Mouse (Mus musculus): Measurements from ENCODE around the gene Polr2h.

The Polr2h gene

DNA sequence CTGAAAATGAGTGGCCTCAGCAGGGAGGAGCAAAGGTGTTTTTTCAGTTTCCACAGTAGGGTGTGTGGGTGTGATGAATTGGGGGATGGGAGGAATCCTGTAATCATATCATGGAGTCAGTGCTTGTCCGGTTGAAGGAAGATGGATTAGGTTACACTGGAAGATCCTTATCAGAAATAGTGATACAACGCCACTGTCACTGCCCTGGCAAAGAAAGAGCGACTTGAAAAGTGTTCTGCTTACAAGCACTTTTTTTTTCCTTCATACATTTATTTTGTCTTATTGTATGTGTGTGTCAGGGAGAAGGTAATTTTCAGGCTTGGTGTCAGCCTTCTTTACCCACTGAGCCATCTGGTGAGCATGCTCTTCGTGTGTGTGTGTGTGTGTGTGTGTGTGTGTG is 5.3 kb downstream of the Polr2h start:
- no peak for DNase-seq (ENCODE audit: low spot score)

DNA sequence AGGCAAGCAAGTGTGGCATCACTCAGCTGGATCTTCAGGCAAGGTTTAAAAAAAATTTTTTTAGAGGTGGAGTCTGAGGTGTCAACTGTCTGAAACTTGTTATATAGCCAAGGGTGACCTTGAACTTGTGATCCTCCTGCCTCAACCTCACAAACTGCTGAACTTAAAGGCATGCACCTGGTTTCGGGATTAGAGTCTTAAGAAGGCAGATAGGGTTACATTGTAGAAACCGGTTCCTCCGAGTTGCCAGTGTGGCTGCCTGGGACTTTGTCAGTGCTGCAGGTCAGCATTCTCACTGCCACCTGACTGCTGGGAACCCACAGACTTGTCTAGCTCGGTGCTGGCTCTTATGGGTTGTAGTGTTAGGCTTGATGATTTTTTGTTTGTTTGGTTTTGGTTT is 5.8 kb downstream of the Polr2h start:
- no peak for DNase-seq (ENCODE audit: low spot score)

DNA sequence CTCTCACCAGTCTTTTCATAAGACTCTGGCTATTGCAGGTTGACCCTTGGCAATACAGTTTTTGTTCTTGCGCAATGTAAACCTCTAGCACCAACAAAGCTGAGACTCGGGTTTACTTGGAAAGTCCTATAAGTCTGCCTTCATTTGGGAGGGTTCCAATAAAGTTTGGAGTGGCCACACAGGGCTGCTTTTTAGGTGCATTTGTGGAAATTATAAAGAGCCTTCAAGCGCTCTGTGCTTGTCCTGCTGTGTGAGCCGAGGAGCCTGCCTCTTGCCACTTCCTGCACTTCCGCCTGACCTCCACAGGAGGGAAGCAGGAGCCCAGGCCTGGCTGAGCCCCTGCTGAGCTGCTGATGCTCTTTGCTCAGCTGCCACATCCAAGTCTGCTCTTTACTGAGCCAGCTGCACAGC is 6.9 kb downstream of the Polr2h start:
- peak; percentile 69 for DNase-seq (ENCODE audit: low spot score)

DNA sequence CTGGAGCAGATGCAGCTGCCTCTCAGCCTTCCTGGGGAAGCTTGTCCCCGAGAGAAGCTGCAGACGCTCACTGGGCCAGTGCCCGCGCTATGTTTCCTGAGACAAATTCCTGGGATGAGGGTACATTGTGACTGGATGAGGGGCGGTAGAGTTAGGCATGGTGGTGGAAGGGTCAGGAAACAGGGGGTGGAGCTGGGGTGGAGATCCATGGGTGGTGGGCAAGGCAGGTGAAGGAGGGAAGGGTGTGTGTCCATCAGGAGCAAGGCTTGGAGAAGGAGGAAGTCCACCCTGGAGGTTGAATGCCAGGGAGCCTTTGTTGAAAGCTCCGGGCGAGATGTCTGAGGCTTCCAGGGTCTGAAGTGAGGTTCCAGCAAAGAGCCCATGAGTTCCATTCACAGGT is 7.9 kb downstream of the Polr2h start:
- DNase-seq (ENCODE audit: low spot score), result no peak

GRCm38 (mm10) chr16:20725750-20726149 is 8.3 kb downstream of the Polr2h start:
- no peak for DNase-seq (ENCODE audit: low spot score)

GRCm38 (mm10) chr16:20726384-20726783 is 8.9 kb downstream of the Polr2h start:
- no peak for DNase-seq (ENCODE audit: low spot score)

- DNase-seq (ENCODE audit: low spot score), result no peak
These were observed 12.8 kb downstream of the Polr2h start for GRCm38 (mm10) chr16:20730293-20730711.

GRCm38 (mm10) chr16:20731688-20732087 is 14.2 kb downstream of the Polr2h start:
- no peak for DNase-seq (ENCODE audit: low spot score)

- peak; percentile 45 for DNase-seq (ENCODE audit: low spot score)
These were observed 14.9 kb downstream of the Polr2h start for GRCm38 (mm10) chr16:20732251-20732924.

- peak; percentile 64 for DNase-seq (ENCODE audit: low spot score)
These were observed 15.7 kb downstream of the Polr2h start, which contains the start of gene Chrd for GRCm38 (mm10) chr16:20732925-20733730. TSS of gene Chrd (plus strand) at chr16:20733127.

GRCm38 (mm10) chr16:20733731-20734730 is 16.6 kb downstream of the Polr2h start, which contains the start of gene Thpo:
TSS of gene Thpo (minus strand) at chr16:20734511.
- peak; percentile 68 for DNase-seq (ENCODE audit: low spot score)

DNA sequence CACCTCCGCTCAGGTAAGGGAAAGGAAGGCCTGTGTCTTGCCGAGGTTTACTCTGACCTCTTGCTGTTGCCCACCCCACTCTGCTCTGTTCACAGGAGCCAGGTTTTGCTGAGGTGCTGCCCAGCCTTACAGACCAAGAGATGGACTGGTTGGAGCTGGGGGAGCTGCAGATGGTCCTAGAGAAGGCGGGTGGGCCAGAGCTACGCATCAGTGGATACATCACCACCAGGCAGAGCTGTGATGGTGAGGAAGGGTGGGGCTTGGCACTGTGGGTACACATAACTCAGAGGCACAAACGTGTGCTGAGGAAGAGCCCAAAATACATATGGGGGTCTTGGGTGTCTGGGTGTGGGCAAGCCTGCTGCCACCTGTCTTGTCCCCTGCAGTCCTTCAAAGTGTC is 18.2 kb downstream of the Polr2h start:
- no peak for DNase-seq (ENCODE audit: low spot score)

GRCm38 (mm10) chr16:20736168-20736567 is 18.7 kb downstream of the Polr2h start:
- no peak for DNase-seq (ENCODE audit: low spot score)

DNA sequence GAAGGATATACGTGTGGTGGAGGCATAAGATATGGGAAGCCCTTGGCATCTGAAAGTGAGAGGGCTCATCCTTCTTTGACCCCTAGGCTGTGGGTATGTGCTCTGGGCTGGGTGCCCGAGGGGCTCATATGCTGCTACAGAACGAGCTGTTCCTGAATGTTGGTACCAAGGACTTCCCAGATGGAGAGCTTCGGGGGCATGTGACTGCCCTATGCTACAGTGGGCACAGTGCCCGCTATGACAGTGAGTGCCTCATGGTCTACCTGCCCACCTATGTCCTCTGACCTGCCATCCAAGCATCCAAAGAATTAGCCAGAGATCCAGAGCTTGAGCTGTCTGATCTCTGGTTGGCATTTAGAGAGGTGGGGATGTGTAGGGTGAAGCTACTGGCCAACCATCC is 19.4 kb downstream of the Polr2h start:
- no peak for DNase-seq (ENCODE audit: low spot score)

DNA sequence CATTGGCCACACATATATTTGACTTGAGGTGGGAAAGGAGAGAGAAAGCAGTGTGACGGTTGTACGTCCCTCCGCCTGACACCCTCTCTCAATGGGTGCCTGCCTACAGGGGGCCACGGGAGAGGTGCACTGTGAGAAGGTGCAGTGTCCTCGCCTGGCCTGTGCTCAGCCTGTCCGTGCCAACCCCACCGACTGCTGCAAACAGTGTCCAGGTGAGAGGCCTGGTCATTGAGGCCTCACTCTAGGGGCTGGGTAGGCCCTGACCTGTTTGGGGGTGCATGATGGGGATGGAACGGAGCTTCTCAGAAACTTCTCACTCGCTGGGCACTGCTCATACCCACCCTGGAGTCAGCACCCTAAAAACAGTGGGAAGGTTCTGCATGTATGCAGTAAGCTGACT is 22.4 kb downstream of the Polr2h start:
- no peak for DNase-seq (ENCODE audit: low spot score)

- no peak for DNase-seq (ENCODE audit: low spot score)
These were observed 29.2 kb downstream of the Polr2h start for GRCm38 (mm10) chr16:20746641-20747040.

DNA sequence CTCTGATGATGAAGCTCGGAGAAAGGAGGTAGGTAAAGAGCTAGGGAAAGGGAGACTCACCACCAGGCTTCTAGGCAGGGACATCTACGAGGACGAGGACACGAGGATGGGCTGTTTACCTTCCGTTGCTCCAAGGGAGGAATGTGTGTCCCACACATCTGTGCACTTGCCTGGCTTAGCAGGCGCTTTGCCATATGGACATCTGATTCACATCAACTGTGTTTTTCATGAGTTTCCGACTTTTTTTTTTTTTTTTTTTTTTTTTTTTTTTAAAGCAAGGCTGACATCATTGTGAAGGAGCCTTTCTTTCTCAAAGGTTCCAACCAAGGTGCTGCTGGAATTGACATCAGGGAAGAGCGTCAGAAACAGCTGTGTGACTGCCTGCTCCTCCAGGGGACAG is 33.1 kb downstream of the Polr2h start:
- DNase-seq (ENCODE audit: low spot score), result no peak

- DNase-seq (ENCODE audit: low spot score), result no peak
These were observed 38.6 kb downstream of the Polr2h start for GRCm38 (mm10) chr16:20756052-20756451.

DNA sequence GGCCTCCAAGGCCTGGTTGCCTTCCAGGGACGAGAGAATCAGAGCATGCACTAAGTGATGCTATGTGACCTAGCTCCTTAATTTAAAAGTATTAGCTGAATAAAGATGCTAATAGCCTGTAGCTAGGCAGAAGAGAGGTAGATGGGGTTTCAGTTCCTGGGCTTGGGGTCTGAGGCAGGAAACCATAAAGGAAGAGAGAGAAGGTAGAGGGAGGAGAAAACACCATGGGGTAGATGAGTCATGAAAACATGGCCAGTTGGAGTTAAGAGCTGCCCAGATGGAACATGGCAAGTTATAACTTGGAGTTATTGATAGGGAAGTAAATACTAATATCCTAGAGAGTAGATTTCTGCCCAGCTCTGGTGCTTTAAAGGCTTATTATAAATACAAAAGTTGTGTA is 39.9 kb downstream of the Polr2h start:
- no peak for DNase-seq (ENCODE audit: low spot score)

DNA sequence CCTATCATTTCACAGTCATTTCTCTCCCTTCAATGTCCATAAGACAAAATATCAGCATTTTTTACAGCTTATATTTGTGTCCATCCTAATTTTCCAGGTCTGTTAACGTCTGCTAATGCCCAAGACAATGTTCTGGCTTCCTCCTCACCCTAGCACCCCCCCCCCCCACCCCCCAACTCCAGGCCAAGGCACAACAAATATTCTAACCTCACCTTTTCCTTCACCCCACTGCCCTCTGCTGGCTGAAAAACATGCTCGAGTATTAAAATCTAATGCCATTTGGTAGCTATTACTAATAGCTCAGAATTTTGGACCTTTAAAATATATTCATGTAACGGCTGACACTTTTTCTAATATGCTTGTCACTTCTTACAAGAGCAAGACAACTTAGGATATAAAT is 44.2 kb downstream of the Polr2h start:
- peak; percentile 43 for DNase-seq (ENCODE audit: low spot score)

DNA sequence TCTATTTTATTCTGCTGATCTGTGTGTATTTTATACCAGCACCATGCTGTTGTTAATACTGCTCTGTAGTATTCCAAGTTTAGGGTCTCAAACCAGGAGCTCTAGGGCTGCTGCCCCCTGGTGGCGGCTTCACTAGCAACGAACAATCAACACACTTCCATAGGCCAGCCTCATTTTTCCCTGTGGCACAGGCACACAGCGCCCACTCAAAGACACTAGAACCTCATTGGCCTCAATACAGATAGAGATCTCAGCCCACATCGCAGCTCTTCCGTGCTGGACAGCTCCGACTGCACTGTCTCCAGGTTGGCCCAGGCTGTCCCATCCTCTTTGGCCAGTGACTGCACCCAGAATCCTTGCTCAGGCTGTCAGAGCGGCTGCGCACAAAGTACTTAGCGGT is 47.8 kb downstream of the Polr2h start:
- DNase-seq (ENCODE audit: low spot score), result peak; percentile 61
